Mouse (Mus musculus) embryonic fibroblast, embryonic 13.5 days (primary cell): ENCODE measurements around the gene Nup88. TPM values are rescaled to one million over a fixed set of nuclear protein-coding genes. Genes with fewer than 3 reads are reported as not detected.

Source experiments
- H3K27ac ChIP-seq: 2 replicates; pipeline ENCODE4 v1.5.1; 2012; ENCODE audit warnings: low read length, control low read depth, inconsistent platforms; ENCODE audit not compliant: insufficient read depth
- H3K4me1 ChIP-seq: 2 replicates; pipeline ENCODE4 v1.6.1; 2011; ENCODE audit warnings: low read length; ENCODE audit not compliant: control insufficient read depth, insufficient read depth
- H3K4me3 ChIP-seq: 2 replicates; pipeline ENCODE4 v1.5.1; 2011; ENCODE audit warnings: mild to moderate bottlenecking, control low read depth, low read length; ENCODE audit not compliant: insufficient read depth
- CTCF ChIP-seq: IDR thresholded peaks from 2 replicates; pipeline ENCODE4 v1.5.1; 2011; ENCODE audit warnings: mild to moderate bottlenecking, control low read depth, low read length, moderate library complexity, borderline replicate concordance; ENCODE audit not compliant: insufficient read depth
- POLR2A ChIP-seq: IDR thresholded peaks from 2 replicates; pipeline ENCODE4 v1.6.1; 2011; ENCODE audit warnings: low read depth, mild to moderate bottlenecking, control low read depth, low read length, moderate library complexity
- polyA plus RNA-seq: library from polyadenylated mRNA; stranded (reverse); fragments of >200 nt; gene quantifications from 2 replicates; pipeline ENCODE4 v1.2.4, GENCODE M21; 2011; ENCODE audit warnings: low read depth; ENCODE audit not compliant: missing spikeins, insufficient read length

Nup88 gene
- polyA plus RNA-seq, 1 experiment = 113 TPM

GRCm38 (mm10) chr11:70970560-70971540 is 1.1 kb upstream of the Nup88 start:
- H3K4me1 ChIP-seq = no peaks in the 10 kb centered on the region
- 0 out of 2 replicates have a peak overlapping the region, but pooled peaks have one; percentile 3 for H3K27ac ChIP-seq
- TF ChIP-seq CTCF (no peak), POLR2A (no peak)
- peak overlapping the region; percentile 88 for H3K4me3 ChIP-seq

DNA sequence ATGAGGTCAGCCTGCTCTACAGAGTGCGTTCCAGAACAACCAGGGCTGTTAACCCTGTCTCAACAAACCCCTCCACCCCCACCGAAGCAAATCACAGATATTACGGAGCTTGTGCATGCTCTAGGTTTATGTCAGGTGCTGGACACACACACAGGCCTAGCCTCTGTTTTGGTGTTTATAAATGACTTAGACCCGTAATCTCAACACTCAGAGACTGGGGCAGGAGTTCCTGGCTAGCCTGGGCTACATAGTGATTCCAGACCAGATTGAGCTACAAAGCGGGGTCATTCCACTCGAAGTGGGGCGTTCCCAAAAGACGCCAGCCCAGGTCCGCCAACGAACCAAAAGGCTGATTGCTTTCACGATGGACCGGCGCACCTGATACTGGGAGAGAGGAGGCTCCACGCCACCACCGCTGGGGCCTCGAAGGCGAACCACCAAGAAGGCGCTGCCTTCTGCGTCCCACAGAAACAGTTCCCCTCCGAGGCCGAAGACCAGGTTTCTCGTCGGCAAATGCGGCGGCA is 440 bp downstream of the Nup88 start:
- no peak for TF ChIP-seq POLR2A
- TF ChIP-seq CTCF = no peak
- Histone ChIP-seq H3K27ac (peak overlapping the region; percentile 23; the same call in 1 of the 2 replicates), H3K4me3 (peak overlapping the region; percentile 96), H3K4me1 (peaks cover 4% of the 10 kb centered on the region)

DNA sequence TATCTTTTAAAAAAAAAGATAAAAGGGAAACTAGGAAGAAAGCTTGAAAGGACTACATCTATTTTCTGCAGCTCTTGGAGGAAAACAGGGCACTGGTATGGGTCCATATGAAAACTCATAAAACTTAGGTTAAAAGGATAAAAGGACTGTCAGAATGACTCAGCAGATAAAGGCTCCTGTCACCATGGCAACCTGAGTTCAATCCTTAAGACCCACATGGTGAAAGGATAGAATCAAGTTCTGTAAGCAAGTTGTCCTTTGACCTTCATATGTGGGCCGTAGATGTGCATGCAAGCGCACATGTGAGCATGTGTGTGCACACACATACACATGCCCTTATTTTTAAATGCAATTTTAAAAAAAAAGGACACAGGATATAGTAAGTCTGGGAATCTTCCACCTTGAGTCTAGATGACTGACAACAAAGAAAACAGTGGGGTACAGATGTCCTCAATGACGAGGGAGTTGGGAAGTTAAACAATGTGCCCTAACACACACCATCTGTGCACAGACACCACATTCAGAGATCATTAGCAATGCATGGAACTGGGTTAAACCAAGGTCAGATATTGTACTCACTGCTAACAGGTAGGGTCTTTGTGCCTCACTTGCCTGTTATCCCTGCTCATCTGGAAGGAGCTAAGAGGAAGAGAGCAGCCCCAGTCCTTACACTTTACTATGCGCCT is 5.4 kb downstream of the Nup88 start:
- TF ChIP-seq POLR2A = no peak
- no peak for TF ChIP-seq CTCF

GRCm38 (mm10) chr11:70960786-70961554 is 8.8 kb downstream of the Nup88 start:
- peaks cover 5% of the 10 kb centered on the region for H3K4me1 ChIP-seq
- no peak overlapping the region for H3K4me3 ChIP-seq
- H3K27ac ChIP-seq = no peak overlapping the region
- no peak for TF ChIP-seq CTCF

More for the DNA sequence above, 5.4 kb downstream of the Nup88 start:
- Histone ChIP-seq H3K27ac (peak overlapping the region; percentile 18; the same call in 1 of the 2 replicates), H3K4me1 (peaks cover 5% of the 10 kb centered on the region), H3K4me3 (no peak overlapping the region)

GRCm38 (mm10) chr11:70954711-70955110 is 15.1 kb downstream of the Nup88 start:
- TF ChIP-seq POLR2A (no peak), CTCF (no peak)
- H3K4me3 ChIP-seq = no peak overlapping the region
- no peaks in the 10 kb centered on the region for H3K4me1 ChIP-seq
- H3K27ac ChIP-seq = no peak overlapping the region

GRCm38 (mm10) chr11:70944935-70945817 is 24.6 kb downstream of the Nup88 start:
- H3K4me1 ChIP-seq = no peaks in the 10 kb centered on the region
- H3K4me3 ChIP-seq = no peak overlapping the region
- TF ChIP-seq CTCF (no peak), POLR2A (no peak)

DNA sequence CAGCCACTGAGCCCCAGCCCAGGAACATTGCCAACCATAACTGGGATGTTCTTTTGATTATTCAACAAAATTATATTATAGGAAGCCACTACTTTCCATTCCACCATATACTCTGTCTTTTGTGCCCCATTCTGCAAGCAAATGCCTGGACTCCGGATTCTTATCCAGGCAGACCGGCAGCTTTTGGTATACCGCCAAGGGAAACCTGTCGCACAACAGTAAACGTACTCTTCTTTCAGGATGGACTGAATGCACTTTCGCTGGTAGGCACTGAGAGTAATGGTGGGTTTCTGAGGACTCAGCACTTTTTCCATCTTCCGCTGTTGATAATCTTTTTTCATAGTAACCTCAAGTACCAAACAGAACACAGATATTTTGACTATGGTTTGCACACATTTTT is 26.1 kb downstream of the Nup88 start:
- Histone ChIP-seq H3K4me3 (no peak overlapping the region), H3K27ac (no peak overlapping the region), H3K4me1 (no peaks in the 10 kb centered on the region)
- TF ChIP-seq CTCF = no peak
- TF ChIP-seq POLR2A = no peak

More at GRCm38 (mm10) chr11:70944935-70945817, 24.6 kb downstream of the Nup88 start:
- peak overlapping the region; percentile 97 for H3K27ac ChIP-seq

DNA sequence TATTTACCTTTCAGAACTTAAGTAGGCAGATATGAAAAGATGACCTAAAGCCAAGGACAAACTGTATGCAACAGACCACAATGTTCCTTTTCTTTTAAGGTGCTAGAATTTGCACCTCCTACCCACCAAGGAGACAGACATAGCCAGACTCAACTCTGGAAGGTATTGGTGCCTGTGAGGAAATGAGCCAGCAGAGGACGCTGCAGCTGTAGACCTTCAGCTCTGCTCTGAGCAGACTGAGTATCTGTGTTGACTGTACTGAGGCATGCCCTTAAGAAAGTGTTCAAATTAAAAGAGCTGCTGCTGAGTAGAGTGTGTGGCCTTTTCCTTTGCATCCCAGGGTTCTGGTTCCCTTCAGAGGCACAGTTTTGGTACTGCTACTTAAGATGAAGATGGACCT is 27.2 kb downstream of the Nup88 start:
- Histone ChIP-seq H3K27ac (no peak overlapping the region), H3K4me3 (no peak overlapping the region), H3K4me1 (no peaks in the 10 kb centered on the region)
- TF ChIP-seq POLR2A = no peak
- no peak for TF ChIP-seq CTCF
